Mouse (Mus musculus): ENCODE results near the gene Mecom. TPM values are rescaled to one million over a fixed set of nuclear protein-coding genes. Genes with fewer than 3 reads are reported as not detected.

Gene Mecom
- polyA plus RNA-seq, 1 experiment from 2014 or later: 0.79 TPM

GRCm38 (mm10) chr3:30135119-30135518 is 412.7 kb downstream of the Mecom start:
- H3K9ac ChIP-seq: no peak overlapping the region
- ATAC-seq (ENCODE audit: insufficient read depth): no peak
- no peak overlapping the region for H3K27ac ChIP-seq (replicated peaks)
- no peaks in the 10 kb centered on the region for H3K9me3 ChIP-seq (replicated peaks)
- WGBS (ENCODE audit: insufficient replicate concordance): 69% methylated on average over 1 of the region's 1 CpGs
- no peaks in the 10 kb centered on the region for H3K4me1 ChIP-seq (replicated peaks)
- H3K27me3 ChIP-seq: no peaks in the 10 kb centered on the region
- H3K36me3 ChIP-seq (replicated peaks): no peaks in the 10 kb centered on the region
- H3K4me2 ChIP-seq: no peak overlapping the region
- no peak overlapping the region for H3K4me3 ChIP-seq (replicated peaks)

- no peaks in the 10 kb centered on the region for H3K27me3 ChIP-seq
- no peak overlapping the region for H3K4me2 ChIP-seq
- no peak overlapping the region for H3K4me3 ChIP-seq (replicated peaks)
- ATAC-seq (ENCODE audit: insufficient read depth): no peak
- no peak overlapping the region for H3K9ac ChIP-seq
- H3K4me1 ChIP-seq (replicated peaks): no peaks in the 10 kb centered on the region
- H3K36me3 ChIP-seq (replicated peaks): no peaks in the 10 kb centered on the region
- WGBS (ENCODE audit: insufficient replicate concordance): 51% methylated on average over 3 of the region's 3 CpGs
- no peaks in the 10 kb centered on the region for H3K9me3 ChIP-seq (replicated peaks)
- H3K27ac ChIP-seq (replicated peaks): no peak overlapping the region
These were observed 414.8 kb downstream of the Mecom start for GRCm38 (mm10) chr3:30132981-30133380.

GRCm38 (mm10) chr3:30132370-30132769 is 415.4 kb downstream of the Mecom start:
- H3K4me1 ChIP-seq (replicated peaks): no peaks in the 10 kb centered on the region

GRCm38 (mm10) chr3:30130495-30130894 is 417.3 kb downstream of the Mecom start:
- H3K4me2 ChIP-seq: no peak overlapping the region
- H3K27me3 ChIP-seq: no peaks in the 10 kb centered on the region
- no peak overlapping the region for H3K9ac ChIP-seq
- H3K36me3 ChIP-seq (replicated peaks): no peaks in the 10 kb centered on the region
- H3K9me3 ChIP-seq (replicated peaks): no peaks in the 10 kb centered on the region
- H3K4me1 ChIP-seq (replicated peaks): no peaks in the 10 kb centered on the region
- WGBS (ENCODE audit: insufficient replicate concordance): 47% methylated on average over 4 of the region's 4 CpGs
- H3K27ac ChIP-seq (replicated peaks): no peak overlapping the region
- no peak for ATAC-seq (ENCODE audit: insufficient read depth)
- no peak overlapping the region for H3K4me3 ChIP-seq (replicated peaks)

More at GRCm38 (mm10) chr3:30132370-30132769, 415.4 kb downstream of the Mecom start:
- ATAC-seq (ENCODE audit: insufficient read depth): no peak
- Histone ChIP-seq H3K4me2 (no peak overlapping the region), H3K36me3 (replicated peaks) (no peaks in the 10 kb centered on the region), H3K9me3 (replicated peaks) (no peaks in the 10 kb centered on the region), H3K27ac (replicated peaks) (no peak overlapping the region), H3K4me3 (replicated peaks) (no peak overlapping the region), H3K9ac (no peak overlapping the region), H3K27me3 (no peaks in the 10 kb centered on the region)
- WGBS (ENCODE audit: insufficient replicate concordance): 51% methylated on average over 2 of the region's 2 CpGs

GRCm38 (mm10) chr3:30122618-30123017 is 425.2 kb downstream of the Mecom start:
- H3K4me3 ChIP-seq (replicated peaks): no peak overlapping the region
- no peaks in the 10 kb centered on the region for H3K9me3 ChIP-seq (replicated peaks)
- no peaks in the 10 kb centered on the region for H3K27me3 ChIP-seq
- H3K27ac ChIP-seq (replicated peaks): no peak overlapping the region
- no peak overlapping the region for H3K9ac ChIP-seq
- H3K36me3 ChIP-seq (replicated peaks): no peaks in the 10 kb centered on the region
- ATAC-seq (ENCODE audit: insufficient read depth): no peak
- no peak overlapping the region for H3K4me2 ChIP-seq
- WGBS (ENCODE audit: insufficient replicate concordance): 66% methylated on average over 3 of the region's 3 CpGs
- H3K4me1 ChIP-seq (replicated peaks): no peaks in the 10 kb centered on the region

GRCm38 (mm10) chr3:30120790-30121512 is 426.9 kb downstream of the Mecom start:
- 55% methylated on average over 8 of the region's 8 CpGs for WGBS (ENCODE audit: insufficient replicate concordance)
- Histone ChIP-seq H3K9me3 (replicated peaks) (no peaks in the 10 kb centered on the region), H3K4me3 (replicated peaks) (no peak overlapping the region), H3K4me1 (replicated peaks) (no peaks in the 10 kb centered on the region), H3K9ac (no peak overlapping the region), H3K4me2 (no peak overlapping the region), H3K36me3 (replicated peaks) (no peaks in the 10 kb centered on the region), H3K27ac (replicated peaks) (no peak overlapping the region), H3K27me3 (no peaks in the 10 kb centered on the region)
- ATAC-seq (ENCODE audit: insufficient read depth): no peak

GRCm38 (mm10) chr3:30118594-30119297 is 429.1 kb downstream of the Mecom start:
- no peaks in the 10 kb centered on the region for H3K4me1 ChIP-seq (replicated peaks)
- no peak overlapping the region for H3K9ac ChIP-seq
- no peak overlapping the region for H3K27ac ChIP-seq (replicated peaks)
- no peaks in the 10 kb centered on the region for H3K36me3 ChIP-seq (replicated peaks)
- H3K9me3 ChIP-seq (replicated peaks): no peaks in the 10 kb centered on the region
- H3K4me3 ChIP-seq (replicated peaks): no peak overlapping the region
- H3K27me3 ChIP-seq: no peaks in the 10 kb centered on the region
- 58% methylated on average over 7 of the region's 7 CpGs for WGBS (ENCODE audit: insufficient replicate concordance)
- no peak for ATAC-seq (ENCODE audit: insufficient read depth)
- H3K4me2 ChIP-seq: no peak overlapping the region

GRCm38 (mm10) chr3:30113249-30113770 is 434.5 kb downstream of the Mecom start:
- Histone ChIP-seq H3K4me2 (no peak overlapping the region), H3K27me3 (no peaks in the 10 kb centered on the region), H3K4me3 (replicated peaks) (no peak overlapping the region), H3K9me3 (replicated peaks) (no peaks in the 10 kb centered on the region), H3K4me1 (replicated peaks) (no peaks in the 10 kb centered on the region), H3K36me3 (replicated peaks) (no peaks in the 10 kb centered on the region), H3K9ac (no peak overlapping the region), H3K27ac (replicated peaks) (no peak overlapping the region)
- no peak for ATAC-seq (ENCODE audit: insufficient read depth)
- 59% methylated on average over 3 of the region's 3 CpGs for WGBS (ENCODE audit: insufficient replicate concordance)

GRCm38 (mm10) chr3:30107945-30108670 is 439.7 kb downstream of the Mecom start:
- Histone ChIP-seq H3K4me1 (replicated peaks) (no peaks in the 10 kb centered on the region), H3K36me3 (replicated peaks) (no peaks in the 10 kb centered on the region), H3K4me3 (replicated peaks) (no peak overlapping the region), H3K9ac (no peak overlapping the region), H3K4me2 (no peak overlapping the region), H3K27me3 (no peaks in the 10 kb centered on the region), H3K27ac (replicated peaks) (no peak overlapping the region), H3K9me3 (replicated peaks) (no peaks in the 10 kb centered on the region)
- WGBS (ENCODE audit: insufficient replicate concordance): 65% methylated on average over 9 of the region's 9 CpGs
- ATAC-seq (ENCODE audit: insufficient read depth): no peak

GRCm38 (mm10) chr3:30106481-30106880 is 441.3 kb downstream of the Mecom start:
- Histone ChIP-seq H3K27ac (replicated peaks) (no peak overlapping the region), H3K9me3 (replicated peaks) (no peaks in the 10 kb centered on the region), H3K9ac (no peak overlapping the region), H3K4me3 (replicated peaks) (no peak overlapping the region), H3K27me3 (no peaks in the 10 kb centered on the region), H3K4me1 (replicated peaks) (no peaks in the 10 kb centered on the region), H3K4me2 (no peak overlapping the region; the same call in 1 of the 2 replicates), H3K36me3 (replicated peaks) (no peaks in the 10 kb centered on the region)
- WGBS (ENCODE audit: insufficient replicate concordance): 59% methylated on average over 18 of the region's 18 CpGs
- ATAC-seq (ENCODE audit: insufficient read depth): no peak

GRCm38 (mm10) chr3:30105859-30106258 is 441.9 kb downstream of the Mecom start:
- no peak overlapping the region for H3K27ac ChIP-seq (replicated peaks)
- no peaks in the 10 kb centered on the region for H3K27me3 ChIP-seq
- no peaks in the 10 kb centered on the region for H3K4me1 ChIP-seq (replicated peaks)
- no peak overlapping the region for H3K9ac ChIP-seq
- no peaks in the 10 kb centered on the region for H3K36me3 ChIP-seq (replicated peaks)
- H3K4me3 ChIP-seq (replicated peaks): no peak overlapping the region
- WGBS (ENCODE audit: insufficient replicate concordance): 16% methylated on average over 1 of the region's 1 CpGs
- no peak for ATAC-seq (ENCODE audit: insufficient read depth)
- H3K4me2 ChIP-seq: no peak overlapping the region
- no peaks in the 10 kb centered on the region for H3K9me3 ChIP-seq (replicated peaks)

Data from liver, embryonic 15.5 days (tissue).